Mouse (Mus musculus) CD4-positive naive resting alpha-beta T cell, adult 57 days (primary cell): ENCODE measurements around the gene 6430550D23Rik. TPM values are rescaled to one million over a fixed set of nuclear protein-coding genes. Genes with fewer than 3 reads are reported as not detected.

Experiments used
- total RNA-seq: library from RNA; stranded (reverse); gene quantifications from one replicate; pipeline ENCODE4 v1.2.4, GENCODE M21; 2023

6430550D23Rik gene
- 1.7 TPM for total RNA-seq

DNA sequence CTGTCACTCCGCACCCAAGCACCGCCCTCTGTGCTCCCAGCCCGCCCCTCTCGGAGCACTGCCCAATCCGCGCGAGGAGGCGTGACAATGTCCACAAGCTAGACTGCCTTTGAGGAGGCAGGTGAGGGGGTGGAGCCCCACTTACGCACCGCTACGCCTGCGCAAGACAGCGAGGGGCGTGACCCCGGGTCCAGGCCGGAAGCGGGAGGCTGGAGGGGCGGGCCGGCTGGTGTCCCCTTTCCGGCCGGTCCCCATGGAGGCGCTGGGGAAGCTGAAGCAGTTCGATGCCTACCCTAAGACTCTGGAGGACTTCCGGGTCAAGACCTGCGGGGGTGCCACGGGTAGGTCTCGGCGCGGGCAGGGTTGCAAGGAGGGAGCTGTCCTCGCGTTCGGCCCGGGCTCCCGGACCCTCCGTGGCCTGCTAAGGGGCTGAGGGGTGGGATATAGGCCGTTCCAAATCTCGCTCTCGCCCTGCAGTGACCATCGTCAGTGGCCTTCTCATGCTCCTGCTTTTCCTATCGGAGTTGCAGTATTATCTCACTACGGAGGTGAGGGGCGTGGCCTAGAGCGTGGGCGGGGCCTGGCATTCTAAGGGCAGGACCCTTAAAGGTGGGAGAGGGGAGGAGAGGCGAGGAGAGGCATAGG lies at the start of gene 6430550D23Rik, which contains the start of gene Ergic3:
Gene 6430550D23Rik (minus strand): TSS at position 90 of the 645 bp plus-strand sequence.
Gene Ergic3 (plus strand): TSS at position 158 of the 645 bp plus-strand sequence.

DNA sequence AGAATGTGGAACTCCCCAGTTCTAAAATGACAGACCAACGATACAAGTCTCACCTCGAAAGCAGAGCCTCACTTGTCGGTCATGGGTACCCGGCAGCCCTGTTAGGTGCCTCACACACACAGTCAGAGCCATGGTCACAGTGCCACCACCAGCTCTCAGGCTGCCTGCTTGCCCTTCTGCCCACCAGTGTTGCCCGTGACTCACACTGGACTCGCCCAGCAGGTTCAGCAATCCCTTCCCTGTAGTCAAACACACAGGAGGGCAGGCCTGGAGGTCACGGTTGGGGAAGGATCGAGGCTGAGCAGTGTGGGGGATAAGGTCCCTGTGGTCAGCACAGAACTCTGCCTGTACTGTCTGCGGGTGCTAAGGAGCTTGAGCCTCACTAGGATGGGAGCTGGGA lies 45.0 kb upstream of the 6430550D23Rik start, which contains the start of gene Fer1l4:
Gene Fer1l4 (minus strand): TSS at position 132 of the 400 bp plus-strand sequence.

DNA sequence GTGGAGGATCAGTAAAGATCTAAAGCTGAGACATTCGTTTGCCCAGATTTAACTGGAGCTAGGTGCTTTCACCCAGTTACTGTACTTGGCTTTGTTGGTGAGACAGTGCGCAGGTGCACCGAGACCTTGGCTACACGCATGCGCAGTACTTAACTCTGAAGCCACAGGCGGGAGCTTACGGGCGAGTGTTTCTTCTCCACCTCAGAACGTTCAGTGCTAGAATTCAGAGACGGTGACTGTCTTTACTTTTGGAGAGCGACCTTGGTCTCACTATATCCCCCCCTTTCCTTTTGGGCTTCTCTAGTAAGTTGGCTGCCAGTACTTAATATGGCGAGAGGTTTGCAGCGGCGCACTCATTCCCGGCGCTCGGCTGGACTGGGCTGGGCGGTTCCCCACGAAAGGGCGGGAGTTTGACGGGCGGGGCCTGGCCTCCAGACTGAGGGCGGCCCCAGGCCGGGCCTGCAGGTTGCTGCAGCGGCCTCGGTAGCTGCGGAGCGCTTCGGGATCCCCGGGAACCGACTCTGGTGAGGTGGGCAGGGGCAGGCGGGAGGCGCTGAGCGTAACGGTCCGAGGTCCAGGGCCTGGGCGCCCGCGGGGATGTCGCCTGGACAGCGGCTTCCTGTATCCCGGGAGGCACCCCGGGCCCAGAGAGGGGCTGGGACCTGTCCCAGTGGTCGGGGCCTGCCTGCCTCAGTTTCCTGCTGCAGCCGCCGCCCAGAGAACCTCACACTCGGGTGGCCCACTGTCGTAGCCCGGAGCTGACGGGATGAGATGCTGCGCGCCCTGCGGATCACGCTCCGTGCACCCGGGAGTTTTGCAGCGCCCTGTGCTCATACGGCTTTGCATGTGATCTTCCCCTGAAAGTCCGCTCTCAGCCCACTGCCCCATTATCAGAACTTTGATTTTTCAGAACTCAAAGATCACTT lies 51.4 kb downstream of the 6430550D23Rik start, which contains the start of gene Cep250:
Gene Cep250 (plus strand): TSS at position 325 of the 926 bp plus-strand sequence.

DNA sequence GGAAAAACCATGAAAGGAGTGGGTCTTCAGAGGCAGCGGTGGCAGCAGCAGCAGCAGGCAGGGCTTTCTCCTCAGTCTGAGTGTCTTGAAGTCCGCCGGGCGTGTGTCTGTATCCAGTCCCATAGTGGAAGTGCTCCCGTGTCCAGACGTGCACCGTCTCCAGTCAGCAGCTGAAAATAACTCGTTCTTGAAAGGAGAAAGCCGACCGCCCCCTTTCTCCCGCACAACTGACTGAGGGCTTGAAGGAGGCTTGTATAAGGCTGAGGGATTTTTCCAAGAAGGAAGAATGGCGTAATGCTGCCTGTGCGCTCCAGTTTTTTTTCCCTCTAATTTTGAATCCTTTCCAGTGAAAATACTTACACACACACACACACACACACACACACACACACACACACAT lies 62.7 kb downstream of the 6430550D23Rik start, which contains the start of gene Gdf5:
Gene Gdf5 (minus strand): TSS at position 244 of the 400 bp plus-strand sequence.

DNA sequence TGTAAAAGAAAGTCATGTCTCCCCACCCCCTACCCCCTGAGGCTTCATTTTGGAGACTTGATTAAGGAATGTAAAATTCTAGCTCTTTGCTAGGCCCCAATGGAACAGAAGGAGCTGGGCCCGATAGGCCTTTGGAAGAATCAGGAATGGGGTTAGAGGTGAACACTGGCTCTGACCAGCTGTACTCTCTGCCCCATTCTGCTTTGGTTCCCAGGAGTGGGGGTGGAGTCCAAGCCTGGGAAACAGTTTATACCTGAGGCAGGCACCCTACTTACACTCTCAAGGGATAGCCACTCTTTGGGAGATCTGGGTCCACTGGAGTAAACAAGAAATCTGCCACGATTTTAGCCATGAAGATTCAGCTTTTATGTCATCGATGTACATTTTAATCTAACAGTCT lies 67.1 kb downstream of the 6430550D23Rik start, which contains the start of gene Gm15557:
Gene Gm15557 (plus strand): TSS at position 48 of the 400 bp plus-strand sequence.

DNA sequence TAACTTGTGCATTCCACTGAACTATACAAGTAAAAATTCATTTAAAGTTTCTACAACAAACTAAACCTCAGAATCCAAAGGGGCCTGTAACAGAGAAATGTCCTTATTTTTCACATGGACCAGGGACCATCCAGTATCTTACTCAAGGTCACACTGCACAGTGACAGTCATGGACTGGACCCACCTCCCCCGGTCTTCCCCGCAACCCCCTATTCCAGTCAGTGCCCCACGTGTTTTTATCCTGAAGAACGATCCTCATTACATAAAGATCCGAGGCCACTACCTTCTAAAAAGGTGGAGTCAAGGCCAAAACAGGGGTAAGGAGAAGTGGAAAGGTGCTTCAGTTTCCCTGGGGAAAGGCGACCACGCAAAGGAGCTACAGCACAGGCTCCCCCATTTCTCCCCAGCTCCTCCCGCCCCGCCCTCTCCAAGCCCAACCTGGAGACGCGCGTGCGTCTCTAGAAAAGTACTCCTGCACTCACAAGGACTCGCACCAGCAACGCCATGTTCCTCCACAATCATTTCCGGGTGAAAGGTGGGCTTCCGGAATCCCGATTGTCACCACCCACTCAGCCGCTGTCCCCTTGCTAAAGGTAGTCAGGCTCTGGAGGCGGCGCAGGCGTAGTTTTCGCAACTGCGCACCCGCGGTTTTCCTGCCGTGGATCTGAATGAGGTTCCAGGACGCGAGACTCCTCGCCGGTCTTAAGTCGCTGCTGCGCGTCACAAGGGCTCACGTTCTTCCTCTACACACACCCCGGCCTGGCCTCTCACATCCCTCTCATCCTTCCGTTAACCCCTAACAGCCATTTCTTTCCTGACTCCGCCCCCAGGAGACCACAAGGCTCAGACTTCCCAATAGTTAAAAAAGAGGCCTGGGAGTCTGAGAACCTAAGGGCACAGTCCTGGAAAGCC lies 78.0 kb downstream of the 6430550D23Rik start, which contains the start of gene Uqcc1:
Gene Uqcc1 (minus strand): TSS at position 780 of the 912 bp plus-strand sequence.

Other genes with a start within 250 kb of the 6430550D23Rik start
- not detected for gene Mmp24, start 232.6 kb downstream of the 6430550D23Rik start, total RNA-seq
- gene BC029722, start 188.6 kb downstream of the 6430550D23Rik start, total RNA-seq = 26.0 TPM
- 144 TPM for gene Eif6, start 181.1 kb downstream of the 6430550D23Rik start, total RNA-seq
- gene Fam83c, start 173.1 kb downstream of the 6430550D23Rik start, total RNA-seq = 0.47 TPM
- gene Uqcc1, start 77.7 kb downstream of the 6430550D23Rik start, total RNA-seq = 44.3 TPM
- gene Gm15557, start 67.2 kb downstream of the 6430550D23Rik start, total RNA-seq = not detected
- gene Gdf5, start 62.6 kb downstream of the 6430550D23Rik start, total RNA-seq = not detected
- 42.1 TPM for gene Cep250, start 51.5 kb downstream of the 6430550D23Rik start, total RNA-seq
- gene Ergic3, start 68 bp upstream of the 6430550D23Rik start, total RNA-seq = 58.9 TPM
- gene Fer1l4, start 45.0 kb upstream of the 6430550D23Rik start, total RNA-seq = not detected
- gene Spag4, start 57.2 kb upstream of the 6430550D23Rik start, total RNA-seq = 5.2 TPM
- gene Cpne1, start 104.0 kb upstream of the 6430550D23Rik start, total RNA-seq = 54.2 TPM
- gene Rbm12, start 104.0 kb upstream of the 6430550D23Rik start, total RNA-seq = 33.6 TPM
- 22.6 TPM for gene Gm28036, start 119.1 kb upstream of the 6430550D23Rik start, total RNA-seq
- gene Romo1, start 136.1 kb upstream of the 6430550D23Rik start, total RNA-seq = 59.9 TPM
- gene Nfs1, start 136.2 kb upstream of the 6430550D23Rik start, total RNA-seq = 28.3 TPM
- gene Rbm39, start 172.3 kb upstream of the 6430550D23Rik start, total RNA-seq = 2,271 TPM
- gene Phf20, start 188.5 kb upstream of the 6430550D23Rik start, total RNA-seq = 77.4 TPM